Mouse (Mus musculus): ENCODE results near the gene Smg6. TPM values are rescaled to one million over a fixed set of nuclear protein-coding genes. Genes with fewer than 3 reads are reported as not detected.
A peak's percentile ranks its signal among the peaks of the same experiment; 100 is the strongest.

Smg6 gene
- polyA plus RNA-seq, 1 experiment = 25.3 TPM

- Histone ChIP-seq H3K27ac (ENCODE audit: insufficient read depth, low read length) (no peak overlapping the region), H3K9ac (ENCODE audit: low read depth, poor library complexity, severe bottlenecking) (peak overlapping the region; percentile 81)
Observed at GRCm38 (mm10) chr11:75194850-75195461, 269.3 kb downstream of the Smg6 start.

GRCm38 (mm10) chr11:75196131-75196530 is 270.5 kb downstream of the Smg6 start:
- no peak overlapping the region for H3K9ac ChIP-seq (ENCODE audit: low read depth, poor library complexity, severe bottlenecking)
- H3K27ac ChIP-seq (ENCODE audit: insufficient read depth, low read length) = no peak overlapping the region
- H3K4me1 ChIP-seq (ENCODE audit: control insufficient read depth, insufficient read depth, low read length) = peaks cover 2% of the 10 kb centered on the region
- peaks cover 7% of the 10 kb centered on the region; the same call in 1 of the 2 replicates for H3K27me3 ChIP-seq (ENCODE audit: control insufficient read depth, insufficient read depth, low read length, poor library complexity, severe bottlenecking)
- H3K9me3 ChIP-seq (replicated peaks; ENCODE audit: control insufficient read depth, insufficient read depth, low read length, poor library complexity, severe bottlenecking) = no peaks in the 10 kb centered on the region
- H3K4me3 ChIP-seq (ENCODE audit: low read depth, low read length) = no peak overlapping the region
- no peak for TF ChIP-seq POLR2A (IDR thresholded peaks at IDR 0.05; ENCODE audit: insufficient read depth, low read length)
- no peak for TF ChIP-seq CTCF (IDR thresholded peaks at IDR 0.05; ENCODE audit: low read depth, low read length)
- TF ChIP-seq EP300 (IDR thresholded peaks at IDR 0.05; ENCODE audit: insufficient read depth, low read depth, low read length) = no peak
- H3K36me3 ChIP-seq (ENCODE audit: control insufficient read depth, insufficient read depth, low read length, poor library complexity, severe bottlenecking) = no peaks in the 10 kb centered on the region

More at GRCm38 (mm10) chr11:75194850-75195461, 269.3 kb downstream of the Smg6 start:
- Histone ChIP-seq H3K4me3 (ENCODE audit: low read depth, low read length) (peak overlapping the region; percentile 70), H3K36me3 (ENCODE audit: control insufficient read depth, insufficient read depth, low read length, poor library complexity, severe bottlenecking) (no peaks in the 10 kb centered on the region), H3K9me3 (replicated peaks; ENCODE audit: control insufficient read depth, insufficient read depth, low read length, poor library complexity, severe bottlenecking) (no peaks in the 10 kb centered on the region), H3K27me3 (ENCODE audit: control insufficient read depth, insufficient read depth, low read length, poor library complexity, severe bottlenecking) (peaks cover 7% of the 10 kb centered on the region; the same call in 1 of the 2 replicates), H3K4me1 (ENCODE audit: control insufficient read depth, insufficient read depth, low read length) (peaks cover 2% of the 10 kb centered on the region)
- TF ChIP-seq POLR2A (IDR thresholded peaks at IDR 0.05; ENCODE audit: insufficient read depth, low read length) (no peak), CTCF (IDR thresholded peaks at IDR 0.05; ENCODE audit: low read depth, low read length) (no peak), EP300 (IDR thresholded peaks at IDR 0.05; ENCODE audit: insufficient read depth, low read depth, low read length) (no peak; the same call in 1 of the 2 replicates)

GRCm38 (mm10) chr11:75197956-75198355 is 272.3 kb downstream of the Smg6 start:
- TF ChIP-seq CTCF (IDR thresholded peaks at IDR 0.05; ENCODE audit: low read depth, low read length) = no peak
- no peak for TF ChIP-seq POLR2A (IDR thresholded peaks at IDR 0.05; ENCODE audit: insufficient read depth, low read length)
- no peak for TF ChIP-seq EP300 (IDR thresholded peaks at IDR 0.05; ENCODE audit: insufficient read depth, low read depth, low read length)
- Histone ChIP-seq H3K27me3 (ENCODE audit: control insufficient read depth, insufficient read depth, low read length, poor library complexity, severe bottlenecking) (peaks cover 7% of the 10 kb centered on the region; the same call in 1 of the 2 replicates), H3K9me3 (replicated peaks; ENCODE audit: control insufficient read depth, insufficient read depth, low read length, poor library complexity, severe bottlenecking) (no peaks in the 10 kb centered on the region), H3K36me3 (ENCODE audit: control insufficient read depth, insufficient read depth, low read length, poor library complexity, severe bottlenecking) (no peaks in the 10 kb centered on the region), H3K9ac (ENCODE audit: low read depth, poor library complexity, severe bottlenecking) (no peak overlapping the region), H3K4me3 (ENCODE audit: low read depth, low read length) (no peak overlapping the region), H3K27ac (ENCODE audit: insufficient read depth, low read length) (no peak overlapping the region), H3K4me1 (ENCODE audit: control insufficient read depth, insufficient read depth, low read length) (peaks cover 2% of the 10 kb centered on the region)

DNA sequence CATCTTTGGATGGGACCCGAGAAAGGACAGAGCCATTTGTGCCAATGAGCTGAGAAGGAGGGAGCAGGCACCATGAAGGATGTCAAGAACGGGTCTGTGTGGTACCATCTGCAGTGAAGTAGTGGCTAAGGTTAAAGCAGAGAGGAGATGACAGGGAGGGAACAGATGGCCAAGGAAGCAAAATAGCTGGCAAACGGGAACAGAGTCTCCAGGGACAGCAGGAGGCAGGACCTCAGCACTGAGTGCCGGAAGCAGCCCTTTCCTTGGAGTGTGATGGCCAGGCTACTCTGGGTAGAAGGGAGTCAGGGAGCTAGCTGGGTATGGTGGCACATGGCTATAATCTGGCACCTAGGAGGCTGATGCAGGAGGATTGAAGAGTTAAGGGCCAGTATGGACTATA is 273.2 kb downstream of the Smg6 start:
- Histone ChIP-seq H3K27me3 (ENCODE audit: control insufficient read depth, insufficient read depth, low read length, poor library complexity, severe bottlenecking) (0 out of 2 replicates have a peak, but pooled peaks cover 4% of the 10 kb centered on the region), H3K27ac (ENCODE audit: insufficient read depth, low read length) (no peak overlapping the region), H3K9ac (ENCODE audit: low read depth, poor library complexity, severe bottlenecking) (no peak overlapping the region), H3K4me1 (ENCODE audit: control insufficient read depth, insufficient read depth, low read length) (peaks cover 2% of the 10 kb centered on the region), H3K4me3 (ENCODE audit: low read depth, low read length) (no peak overlapping the region), H3K9me3 (replicated peaks; ENCODE audit: control insufficient read depth, insufficient read depth, low read length, poor library complexity, severe bottlenecking) (no peaks in the 10 kb centered on the region), H3K36me3 (ENCODE audit: control insufficient read depth, insufficient read depth, low read length, poor library complexity, severe bottlenecking) (no peaks in the 10 kb centered on the region)
- no peak for TF ChIP-seq CTCF (IDR thresholded peaks at IDR 0.05; ENCODE audit: low read depth, low read length)
- no peak for TF ChIP-seq EP300 (IDR thresholded peaks at IDR 0.05; ENCODE audit: insufficient read depth, low read depth, low read length)

GRCm38 (mm10) chr11:75199951-75200350 is 274.3 kb downstream of the Smg6 start:
- H3K4me3 ChIP-seq (ENCODE audit: low read depth, low read length) = no peak overlapping the region
- no peaks in the 10 kb centered on the region for H3K36me3 ChIP-seq (ENCODE audit: control insufficient read depth, insufficient read depth, low read length, poor library complexity, severe bottlenecking)
- no peak overlapping the region for H3K9ac ChIP-seq (ENCODE audit: low read depth, poor library complexity, severe bottlenecking)
- H3K27ac ChIP-seq (ENCODE audit: insufficient read depth, low read length) = no peak overlapping the region
- TF ChIP-seq EP300 (IDR thresholded peaks at IDR 0.05; ENCODE audit: insufficient read depth, low read depth, low read length) (no peak), CTCF (IDR thresholded peaks at IDR 0.05; ENCODE audit: low read depth, low read length) (no peak), POLR2A (IDR thresholded peaks at IDR 0.05; ENCODE audit: insufficient read depth, low read length) (no peak)
- H3K4me1 ChIP-seq (ENCODE audit: control insufficient read depth, insufficient read depth, low read length) = peaks cover 2% of the 10 kb centered on the region
- no peaks in the 10 kb centered on the region for H3K9me3 ChIP-seq (replicated peaks; ENCODE audit: control insufficient read depth, insufficient read depth, low read length, poor library complexity, severe bottlenecking)
- H3K27me3 ChIP-seq (ENCODE audit: control insufficient read depth, insufficient read depth, low read length, poor library complexity, severe bottlenecking) = no peaks in the 10 kb centered on the region

DNA sequence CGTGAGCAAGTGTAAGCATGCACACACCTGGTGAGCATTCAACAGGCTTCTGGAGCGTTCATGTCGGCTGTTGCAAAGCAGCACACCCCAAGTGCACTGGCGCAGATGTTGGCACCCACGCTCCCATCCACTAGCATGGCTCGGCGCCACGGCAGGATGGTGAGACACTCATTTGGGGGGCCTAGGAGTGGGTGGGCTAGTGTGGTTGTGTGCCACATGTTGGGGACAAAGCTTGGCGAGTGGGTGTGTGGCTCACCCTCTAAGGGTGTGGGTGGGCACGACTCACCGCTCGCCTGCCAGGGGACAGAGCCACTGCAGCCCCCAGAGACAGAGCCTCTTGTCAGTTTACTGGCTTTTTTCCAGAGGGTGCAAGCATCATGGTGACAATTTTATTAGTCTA is 275.3 kb downstream of the Smg6 start:
- no peaks in the 10 kb centered on the region for H3K9me3 ChIP-seq (replicated peaks; ENCODE audit: control insufficient read depth, insufficient read depth, low read length, poor library complexity, severe bottlenecking)
- no peak overlapping the region for H3K4me3 ChIP-seq (ENCODE audit: low read depth, low read length)
- no peak overlapping the region for H3K27ac ChIP-seq (ENCODE audit: insufficient read depth, low read length)
- H3K36me3 ChIP-seq (ENCODE audit: control insufficient read depth, insufficient read depth, low read length, poor library complexity, severe bottlenecking) = no peaks in the 10 kb centered on the region
- H3K4me1 ChIP-seq (ENCODE audit: control insufficient read depth, insufficient read depth, low read length) = peaks cover 6% of the 10 kb centered on the region
- no peak overlapping the region for H3K9ac ChIP-seq (ENCODE audit: low read depth, poor library complexity, severe bottlenecking)
- no peaks in the 10 kb centered on the region for H3K27me3 ChIP-seq (ENCODE audit: control insufficient read depth, insufficient read depth, low read length, poor library complexity, severe bottlenecking)
- TF ChIP-seq CTCF (IDR thresholded peaks at IDR 0.05; ENCODE audit: low read depth, low read length) (no peak), EP300 (IDR thresholded peaks at IDR 0.05; ENCODE audit: insufficient read depth, low read depth, low read length) (no peak), POLR2A (IDR thresholded peaks at IDR 0.05; ENCODE audit: insufficient read depth, low read length) (no peak)

Data from ES-Bruce4 (cell line).